Mouse (Mus musculus) MEL (cell line): Measurements from ENCODE around the gene Slc7a6.

Experiments
- CTCF ChIP-seq, 3 experiments: IDR thresholded peaks in 2 of 3; conservative IDR thresholded peaks in 1 of 3; 2 replicates each; pipeline ENCODE4 v1.5.1; 2011 to 2012; ENCODE audit warnings: low read length in 3 of 3, low read depth in 2 of 3, mild to moderate bottlenecking in 2 of 3, improper control_type of control experiment in 1 of 3, inconsistent platforms in 1 of 3, mixed read lengths in 1 of 3, moderate library complexity in 1 of 3; ENCODE audit not compliant: control insufficient read depth in 1 of 3, insufficient read depth in 1 of 3, poor library complexity in 1 of 3, severe bottlenecking in 1 of 3
- MAX ChIP-seq: IDR thresholded peaks from 2 replicates; pipeline ENCODE4 v1.6.1; 2011; ENCODE audit warnings: low read length, improper control_type of control experiment
- POLR2A ChIP-seq, 2 experiments: IDR thresholded peaks; 2 replicates each; pipeline ENCODE4 v1.6.1; 2011 to 2012; ENCODE audit warnings: low read length in 2 of 2, mild to moderate bottlenecking in 2 of 2, control low read depth in 1 of 2, improper control_type of control experiment in 1 of 2, low read depth in 1 of 2, moderate library complexity in 1 of 2; ENCODE audit not compliant: control insufficient read depth in 1 of 2, insufficient read depth in 1 of 2, poor library complexity in 1 of 2
- RAD21 ChIP-seq: IDR thresholded peaks from 2 replicates; pipeline ENCODE4 v1.6.1; 2011; ENCODE audit warnings: mild to moderate bottlenecking, low read depth, low read length, improper control_type of control experiment
- TAL1 ChIP-seq: IDR thresholded peaks from 2 replicates; pipeline ENCODE4 v1.6.1; 2012; ENCODE audit warnings: mild to moderate bottlenecking, inconsistent platforms, low read length, moderate library complexity, mixed read lengths

DNA sequence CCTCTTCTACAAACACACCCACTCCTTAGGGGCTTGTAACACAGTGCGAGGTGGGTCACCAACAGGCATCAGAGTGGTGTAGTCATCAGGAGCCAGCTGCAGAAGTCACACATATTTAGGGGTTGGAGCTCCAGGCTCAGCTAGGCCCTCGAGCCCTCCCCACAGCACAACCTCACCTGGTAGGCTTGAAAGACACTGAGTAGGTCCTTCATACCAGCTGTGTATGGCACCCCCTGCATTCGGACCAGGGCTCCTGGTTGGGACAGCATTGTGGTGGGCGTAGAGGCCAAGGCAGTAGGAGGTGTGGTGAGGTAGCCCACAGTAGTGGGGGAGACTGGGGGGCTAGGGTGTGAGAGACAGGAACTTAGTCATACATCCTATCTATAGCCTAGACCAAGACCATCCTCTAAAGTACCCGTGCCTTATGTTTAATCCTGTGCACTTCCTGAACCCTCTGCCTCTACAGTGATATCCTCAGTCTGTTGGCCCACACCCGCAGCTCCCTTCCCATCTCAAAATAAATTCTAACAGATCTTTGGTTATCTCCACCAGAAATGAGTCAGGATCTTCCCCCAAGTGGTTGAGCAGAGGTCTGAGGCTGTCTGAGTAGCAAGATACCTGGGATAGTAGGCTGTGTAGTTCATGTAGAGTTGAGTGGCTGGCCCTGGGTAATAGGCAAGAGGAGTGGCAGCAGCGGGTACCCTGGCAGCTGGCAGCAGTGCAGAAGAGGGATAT lies 37.0 kb upstream of the Slc7a6 start:
- TF ChIP-seq CTCF (IDR thresholded peaks at IDR 0.05 in 2 of 3, conservative IDR thresholded peaks at IDR 0.05 in 1 of 3; ENCODE audit: control insufficient read depth in 1 of 3, insufficient read depth in 1 of 3, low read depth in 2 of 3, low read length in 3 of 3, poor library complexity in 1 of 3, severe bottlenecking in 1 of 3) (no peak), MAX (no peak), RAD21 (no peak), POLR2A (IDR thresholded peaks at IDR 0.05; ENCODE audit: control insufficient read depth in 1 of 2, insufficient read depth in 1 of 2, low read depth in 1 of 2, low read length in 2 of 2, poor library complexity in 1 of 2) (no peak; a peak in 1 of 4 replicates), TAL1 (peak; percentile 42)
